Mouse (Mus musculus) CH12F3 (cell line): ENCODE measurements around the gene Impdh2.

Experiments
- in situ Hi-C: fragments of 300-500 bp; cut with MboI; formaldehyde crosslinking; loops from 2 replicates; pipeline ENCODE4 v1.14.3; 2020; ENCODE audit warnings: low sequenced_read_pairs

The Impdh2 gene

GRCm38 (mm10) chr9:108560227-108560841, at the start of gene Impdh2:
Impdh2 (plus strand) TSS chr9:108560286.
- in situ Hi-C loops, result no loop called here

DNA sequence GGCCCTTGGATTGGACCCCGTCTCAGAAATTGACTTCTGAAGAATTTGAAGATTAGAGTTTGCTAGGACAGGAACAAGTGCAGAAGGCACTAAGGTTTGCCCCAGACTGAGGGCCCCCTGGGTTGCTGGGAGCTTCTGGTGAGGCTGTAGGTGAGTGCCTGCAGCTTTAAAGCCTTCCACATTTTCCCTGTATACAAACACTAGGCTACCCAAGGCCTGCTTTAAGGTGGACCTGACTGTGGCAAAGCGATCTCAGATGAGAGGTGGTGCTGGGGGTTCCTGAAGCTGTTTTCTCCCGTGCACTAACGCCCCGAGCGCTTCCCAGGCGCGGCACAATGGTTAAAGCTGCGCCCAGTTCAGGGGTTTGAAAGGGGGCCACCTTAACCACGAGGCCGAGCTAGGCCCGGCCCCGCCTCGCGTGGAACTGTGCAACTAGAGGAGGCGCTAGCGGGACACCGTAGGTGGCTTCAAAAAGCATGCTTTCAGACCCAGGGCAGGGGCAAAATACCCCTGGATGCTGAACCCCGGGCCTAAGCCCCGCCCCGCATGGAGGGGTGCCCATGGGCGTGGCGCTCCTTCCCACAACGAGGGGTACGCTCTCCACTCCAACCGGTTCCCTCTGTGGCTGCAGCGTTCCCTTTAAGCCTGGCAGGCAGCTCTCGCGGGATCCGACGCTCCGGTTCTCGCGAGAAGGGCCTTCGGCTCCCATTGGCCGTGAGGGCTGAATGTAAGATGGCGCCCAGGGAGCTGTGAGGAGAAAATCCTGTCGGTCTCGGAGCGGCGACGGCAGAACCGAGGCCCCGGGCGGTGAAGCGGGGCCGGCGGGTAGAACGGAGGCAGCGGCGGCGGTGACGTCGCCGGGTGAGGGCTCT, 43.5 kb upstream of the Impdh2 start, which contains the start of gene Qrich1:
Gene Qrich1 (plus strand): TSS at position 427 of the 872 bp plus-strand sequence.
- in situ Hi-C loops, result no loop called here

GRCm38 (mm10) chr9:108517253-108517930, 42.7 kb upstream of the Impdh2 start:
- in situ Hi-C loops, result no loop called here

DNA sequence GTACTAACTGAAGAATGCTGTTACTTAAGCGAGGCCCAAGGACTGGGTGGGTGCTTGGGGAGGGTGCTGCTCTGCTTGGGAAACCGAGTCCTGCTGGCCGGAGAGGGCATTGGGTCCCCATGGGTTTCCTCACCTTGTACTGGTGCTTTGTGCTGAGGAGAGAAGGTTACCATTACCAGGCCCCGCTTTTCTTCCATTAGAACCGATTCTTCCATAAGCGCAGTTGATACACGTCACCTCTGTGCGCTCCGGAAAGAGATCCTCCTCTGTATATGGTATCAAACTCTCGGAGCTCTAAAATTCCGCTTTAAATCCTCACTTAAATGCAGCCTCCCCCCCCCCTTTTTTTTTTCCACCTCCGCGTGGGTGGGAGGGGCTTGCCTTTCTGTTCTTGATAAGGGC, 42.2 kb upstream of the Impdh2 start:
- in situ Hi-C loops, result no loop called here

DNA sequence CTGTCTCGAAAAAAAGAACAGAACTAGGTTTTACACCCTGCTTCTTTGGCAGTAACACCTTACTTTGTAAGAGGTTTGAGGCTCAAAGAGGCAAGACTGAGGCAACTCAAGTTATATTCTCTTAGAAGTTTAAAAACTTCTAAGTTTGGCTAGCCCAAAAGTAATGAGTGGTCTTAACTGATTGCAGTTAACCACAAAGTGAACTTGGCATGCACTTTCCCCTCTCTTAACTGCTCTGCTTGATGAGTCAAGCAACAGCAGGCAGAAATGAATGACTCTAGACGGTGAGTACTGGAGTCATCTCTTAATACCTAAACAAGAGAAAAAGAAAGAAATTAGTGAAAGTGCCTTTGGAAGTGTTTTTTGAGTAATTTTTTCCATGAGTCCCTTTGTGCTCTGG, 38.5 kb upstream of the Impdh2 start:
- in situ Hi-C loops, result no loop called here

DNA sequence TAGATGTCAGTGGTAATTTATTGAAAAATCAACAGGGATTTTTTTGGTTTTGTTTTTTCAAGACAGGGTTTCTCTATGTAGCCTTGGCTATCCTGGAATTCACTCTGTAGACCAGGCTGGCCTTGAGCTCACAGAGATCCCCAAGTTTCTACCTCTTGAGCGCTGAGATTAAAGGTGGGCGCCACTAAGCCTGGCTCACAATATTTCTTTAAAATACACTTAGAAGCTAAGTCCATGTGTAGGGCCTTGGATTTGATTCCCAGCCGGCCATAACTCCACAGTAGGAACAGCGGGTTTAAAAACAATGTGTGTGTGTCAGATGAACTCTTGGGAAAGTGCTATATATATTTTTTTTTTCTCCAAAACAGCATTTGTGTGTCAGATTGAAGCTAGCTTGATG, 36.7 kb upstream of the Impdh2 start:
- in situ Hi-C loops, result no loop called here

DNA sequence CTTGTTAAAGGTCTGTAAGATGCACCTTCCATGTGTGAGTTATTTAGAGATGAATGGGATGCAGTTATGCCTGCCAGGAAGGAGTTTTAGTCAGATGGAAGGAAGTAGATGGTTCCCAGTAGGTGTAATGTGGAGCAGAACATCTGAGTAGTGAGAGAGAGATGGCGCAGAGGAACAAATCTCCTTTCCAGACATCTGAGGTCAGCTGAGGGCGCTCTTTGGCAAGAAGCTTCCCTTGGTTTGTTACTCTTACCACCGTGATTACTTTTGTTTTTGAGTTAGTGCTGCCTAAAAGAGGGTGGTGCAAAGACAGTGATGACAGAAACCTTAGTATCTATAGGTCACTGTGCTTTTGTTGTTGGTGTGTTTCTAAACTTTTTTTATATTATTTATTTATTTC, 34.7 kb upstream of the Impdh2 start:
- in situ Hi-C loops, result no loop called here

DNA sequence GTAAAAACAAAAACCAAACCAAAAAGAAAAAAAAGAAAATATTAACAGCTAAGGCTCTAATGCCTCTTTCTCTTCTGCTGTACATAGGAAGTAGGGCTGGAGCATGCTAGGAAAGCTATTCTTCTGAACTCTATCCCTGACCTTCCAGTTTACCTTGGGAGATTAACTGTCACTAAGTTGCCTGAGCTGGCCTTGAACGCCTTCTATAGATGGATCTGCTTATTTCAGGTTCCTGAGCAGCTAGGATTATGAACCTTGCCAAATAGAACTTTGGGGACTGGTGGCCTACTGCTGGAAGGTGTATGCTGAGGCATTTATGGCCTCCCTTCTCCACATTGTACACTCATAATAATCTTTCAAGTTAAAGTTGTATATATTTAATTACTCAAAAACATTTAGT, 29.1 kb upstream of the Impdh2 start:
- in situ Hi-C loops, result no loop called here

- in situ Hi-C loops, result no loop called here
These were observed 28.6 kb upstream of the Impdh2 start for GRCm38 (mm10) chr9:108531496-108531895.

DNA sequence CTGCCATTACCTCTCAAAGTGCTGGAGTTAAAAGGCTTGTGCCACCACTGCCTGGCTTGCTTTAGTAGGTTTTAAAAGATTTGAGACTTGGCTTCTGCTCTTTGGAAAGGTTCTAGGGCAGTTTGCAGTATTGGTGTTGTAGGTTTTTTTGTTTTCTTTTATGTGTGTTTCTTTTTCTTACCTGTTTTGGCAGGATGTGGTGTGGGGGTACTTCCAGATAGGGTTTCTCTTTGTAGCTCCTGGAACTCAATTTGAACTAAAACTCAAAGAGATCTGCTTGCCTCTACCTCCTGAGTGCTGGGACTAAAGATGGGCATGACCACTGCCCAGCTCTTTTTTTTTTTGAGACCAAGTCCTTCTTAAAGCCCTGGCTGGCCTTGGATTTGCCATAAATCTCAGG, 19.2 kb upstream of the Impdh2 start:
- in situ Hi-C loops, result no loop called here

DNA sequence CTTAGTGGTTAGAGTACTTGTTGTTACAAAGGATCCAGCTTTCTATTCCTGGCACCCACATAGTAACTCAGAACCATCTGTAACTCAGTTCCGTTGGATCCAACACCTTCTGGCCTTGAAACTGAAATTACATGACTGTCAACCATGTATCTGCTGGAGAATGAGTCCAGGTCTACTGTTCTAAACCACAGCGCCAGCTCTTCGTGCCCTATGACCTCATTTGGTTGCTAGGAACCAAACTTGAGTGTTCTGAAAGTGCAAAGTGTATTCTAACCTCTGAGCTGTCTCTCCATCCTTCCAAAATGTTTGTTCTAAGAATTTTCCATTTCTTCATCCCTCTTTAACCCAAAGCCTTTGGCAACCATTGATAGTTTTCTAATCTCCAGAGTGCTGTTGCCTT, 14.1 kb upstream of the Impdh2 start:
- in situ Hi-C loops, result no loop called here

- in situ Hi-C loops, result no loop called here
These were observed 13.2 kb upstream of the Impdh2 start for GRCm38 (mm10) chr9:108546875-108547274.

DNA sequence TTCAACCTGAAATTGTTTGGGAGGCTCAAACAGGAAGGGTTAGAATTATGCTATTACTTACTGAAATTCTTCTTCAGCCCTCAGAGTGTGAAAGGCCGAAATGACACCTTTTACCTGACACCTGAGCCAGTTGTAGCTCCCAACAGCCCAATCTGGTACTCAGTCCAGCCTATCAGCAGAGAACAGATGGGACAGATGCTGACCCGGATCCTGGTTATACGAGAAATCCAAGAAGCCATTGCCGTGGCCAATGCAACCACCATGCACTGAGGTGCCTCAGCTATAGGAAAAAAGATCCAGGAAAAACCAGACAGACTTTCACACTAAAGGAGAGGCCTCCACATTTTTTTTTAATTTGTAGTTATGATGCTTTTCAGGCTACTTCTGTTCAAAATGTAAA, 917 bp upstream of the Impdh2 start:
- in situ Hi-C loops, result no loop called here

- in situ Hi-C loops, result no loop called here
These were observed 3.6 kb downstream of the Impdh2 start for GRCm38 (mm10) chr9:108563671-108564070.

DNA sequence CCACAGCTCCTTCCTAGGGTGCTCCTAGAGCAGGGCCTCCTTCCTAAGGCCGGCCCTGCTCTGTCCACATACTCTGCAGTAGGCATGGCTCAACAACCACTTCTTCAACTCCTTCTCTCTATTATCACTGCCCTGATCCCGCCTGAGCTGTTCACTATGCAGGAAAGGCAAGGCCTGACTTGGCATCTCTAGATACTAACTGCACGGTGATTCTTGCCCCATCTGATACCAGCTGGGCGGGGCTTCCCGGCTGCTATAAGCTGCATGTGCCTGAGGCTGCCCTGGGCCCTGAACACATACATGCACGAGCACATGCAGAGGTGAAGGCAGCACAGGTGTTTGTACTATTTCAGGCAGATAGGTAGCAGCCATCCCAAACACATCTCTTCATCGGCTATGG, 4.0 kb downstream of the Impdh2 start:
- in situ Hi-C loops, result no loop called here

DNA sequence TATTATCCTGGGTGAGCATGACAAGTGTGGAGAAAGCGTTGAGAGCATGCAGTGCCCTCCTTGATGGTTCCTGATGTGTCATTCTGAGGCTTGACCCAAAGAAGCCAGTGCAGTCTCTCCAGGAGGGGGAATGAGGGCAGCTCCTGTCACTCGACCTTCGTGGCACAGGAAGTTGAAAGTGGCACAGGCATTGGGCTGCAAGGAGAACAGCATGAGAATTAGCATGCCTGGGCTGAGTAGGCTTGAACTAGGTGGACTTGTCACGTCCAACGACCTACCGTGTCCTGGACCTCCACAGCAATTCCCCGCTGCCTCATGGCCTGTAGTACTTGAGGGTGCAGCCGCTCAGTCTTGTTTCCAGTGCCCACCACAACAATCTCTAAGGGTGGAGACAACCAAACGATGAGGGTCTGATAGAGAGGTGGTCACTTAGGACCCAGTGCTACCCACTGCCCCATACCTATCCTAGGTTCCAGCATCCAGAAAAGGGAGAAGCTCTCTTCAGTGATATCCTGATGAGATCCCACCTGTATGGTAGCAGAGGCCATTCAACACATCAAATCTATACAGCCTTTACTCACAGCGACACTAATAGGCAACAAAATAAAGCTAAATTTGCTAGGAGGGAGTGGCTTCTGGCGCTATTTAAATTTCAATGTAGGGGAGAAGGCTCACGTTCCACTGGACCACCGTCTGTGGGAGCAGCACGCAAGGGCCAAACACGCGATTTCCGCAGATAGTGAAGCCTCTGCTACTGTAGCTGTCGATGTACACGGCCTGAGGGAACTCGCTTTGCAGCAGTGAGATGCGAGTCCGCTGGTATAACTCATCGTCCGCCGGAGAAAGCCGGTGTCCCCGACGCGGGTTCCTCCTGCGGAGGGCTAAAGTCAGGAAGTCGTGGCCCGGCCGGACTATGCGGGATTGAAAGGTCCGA, 6.1 kb downstream of the Impdh2 start:
- in situ Hi-C loops, result no loop called here

GRCm38 (mm10) chr9:108566815-108567776, 7.0 kb downstream of the Impdh2 start, which contains the start of gene Ndufaf3:
Ndufaf3 (minus strand) TSS chr9:108567434.
- in situ Hi-C loops, result no loop called here

DNA sequence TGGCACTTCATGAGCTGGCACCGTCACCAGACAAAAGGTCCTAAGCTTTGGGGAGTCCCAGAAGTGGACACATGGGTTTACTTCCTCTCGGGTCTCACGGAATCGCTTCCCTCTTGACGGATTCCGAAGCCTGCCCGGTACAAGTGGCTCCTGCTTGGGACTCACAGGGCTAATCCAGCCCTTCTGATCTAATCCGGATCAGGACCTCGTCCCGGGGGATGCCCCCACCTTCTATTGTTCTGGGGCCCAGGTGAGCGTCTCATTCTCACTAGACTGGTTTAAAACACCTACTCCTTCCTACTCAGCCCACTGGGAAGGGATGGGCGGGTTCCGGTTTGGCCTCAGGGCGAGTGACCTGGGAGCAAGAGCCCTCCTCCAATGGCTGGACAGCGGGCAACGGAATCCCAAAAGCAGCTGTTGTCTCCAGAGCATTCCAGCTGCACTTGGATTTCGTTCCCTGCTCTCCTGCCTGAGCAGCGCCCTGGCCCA, 7.9 kb downstream of the Impdh2 start:
- in situ Hi-C loops, result no loop called here

DNA sequence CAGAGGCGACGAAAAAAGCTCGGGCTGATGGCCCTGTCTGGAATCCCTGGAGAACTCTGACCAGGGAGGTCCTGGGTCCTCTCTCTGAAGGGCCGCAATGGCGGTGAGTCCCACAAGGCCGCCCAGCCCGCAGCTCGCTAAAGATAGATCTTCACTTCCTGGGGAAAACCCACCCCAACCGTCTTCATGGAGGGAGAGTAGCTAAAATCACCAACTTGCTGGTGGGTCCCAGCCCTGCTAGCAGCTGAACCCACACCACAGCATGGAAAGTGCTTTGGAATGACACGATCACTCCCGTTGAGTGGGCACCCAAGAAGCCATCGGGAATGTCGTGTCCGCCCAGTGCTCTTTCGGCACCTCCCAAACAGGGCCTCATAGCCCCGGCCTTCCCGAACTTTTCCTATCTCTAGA, 8.4 kb downstream of the Impdh2 start:
- in situ Hi-C loops, result no loop called here
